Comparison of ENCODE assay signal across 8 mouse cellular contexts in the genomic region with DNA sequence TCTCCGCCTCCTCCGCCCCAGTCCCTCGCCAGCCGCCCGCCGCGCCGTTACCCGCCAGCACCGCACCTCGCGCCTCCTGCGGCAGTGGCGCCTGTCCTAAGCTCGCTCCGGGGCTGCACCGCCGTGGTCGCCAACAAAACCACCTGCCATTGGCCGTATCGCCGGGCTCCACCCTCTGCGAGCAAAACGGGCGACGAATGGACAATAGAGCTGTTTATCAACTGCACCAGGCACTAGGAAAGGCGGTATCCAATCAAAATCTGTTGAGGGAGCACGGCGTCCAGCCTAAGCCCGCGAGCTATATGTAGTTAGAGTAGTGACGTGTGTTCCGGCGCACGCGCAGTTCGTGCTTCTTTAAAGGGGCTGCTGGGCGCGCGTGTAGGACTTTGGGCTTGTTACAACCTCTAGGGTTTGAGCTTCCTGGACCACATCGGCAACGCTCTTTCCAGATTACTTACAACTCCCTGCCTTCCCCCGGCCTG. TPM values are rescaled to one million over a fixed set of nuclear protein-coding genes. Genes with fewer than 3 reads are reported as not detected.
DNase-seq lines count a peak whose midpoint lies in the region; ATAC-seq lines count a peak whose summit lies in the region.

A gene (minus strand): TSS at position 131 of the 482 bp plus-strand sequence.

- DNase-seq in adipocyte (ENCODE audit: low spot score) = peak; percentile 97
- DNase-seq in embryo, embryonic 10 days (ENCODE audit: low spot score) = peak; percentile 100
- DNase-seq in gastrocnemius, postnatal 10 days = peak; percentile 95
- DNase-seq in induced T-regulatory cell, adult 2 months (ENCODE audit: low read depth) = peak; percentile 99
- DNase-seq in left cerebral cortex, adult 9 months (ENCODE audit: low spot score in 2 of 2) = peak; percentile 99 to 100
- peak; percentile 93 for DNase-seq in right cerebral cortex, postnatal 14 days
- DNase-seq in urinary bladder, postnatal 36 days (ENCODE audit: low spot score in 2 of 2) = peak; percentile 99 to 100

- ATAC-seq in megakaryocyte progenitor cell, adult 5-6 weeks (replicated peaks; ENCODE audit: poor library complexity) = peak; percentile 90

RNA-seq across cellular contexts. Expression of the gene that starts here (rescaled TPM):
- total RNA-seq in gastrocnemius, postnatal 10 days (2021) = 100 to 1,000 TPM; 164 to 169 TPM
- total RNA-seq in megakaryocyte progenitor cell, adult 5-6 weeks (2015) = 75.6 and 76.8 TPM in 2 replicates
- total RNA-seq in megakaryocyte progenitor cell, adult 5-6 weeks (2017) = 153 and 162 TPM in 2 replicates

Comparison
In these comparisons a context has a peak if more than half of its experiments do, and no peak if none do; other contexts are left out.
1. Peak in every context shown above with its lines: DNase-seq and ATAC-seq.